Comparison of ENCODE assay signal across 8 mouse cellular contexts in genomic region chr1:95762244-95762643, GRCm38 (mm10).
A peak's percentile ranks its signal among the peaks of the same experiment; 100 is the strongest.
DNase-seq lines count a peak whose midpoint lies in the region; ATAC-seq and TF ChIP-seq lines count a peak whose summit lies in the region.

No protein-coding gene starts in this region.

- no peaks in the 10 kb centered on the region for H3K27me3 ChIP-seq in midbrain, embryonic 12.5 days
- no peaks in the 10 kb centered on the region for H3K27me3 ChIP-seq in midbrain, embryonic 16.5 days (ENCODE audit: control insufficient read depth, insufficient read depth, low read depth, low read length)
- no peaks in the 10 kb centered on the region for H3K27me3 ChIP-seq in forebrain, embryonic 11.5 days (ENCODE audit: control insufficient read depth, insufficient read depth, low read length)
- no peaks in the 10 kb centered on the region for H3K27me3 ChIP-seq in hindbrain, postnatal 0 days (ENCODE audit: insufficient read depth, low read length)

- H3K4me2 ChIP-seq in midbrain, embryonic 12.5 days (replicated peaks) = no peak overlapping the region
- no peak overlapping the region for H3K4me2 ChIP-seq in midbrain, embryonic 16.5 days (ENCODE audit: low read length)
- no peak overlapping the region for H3K4me2 ChIP-seq in forebrain, embryonic 11.5 days (ENCODE audit: low read depth, low read length, severe bottlenecking)
- H3K4me2 ChIP-seq in hindbrain, postnatal 0 days (ENCODE audit: low read depth, low read length) = no peak overlapping the region

- H3K9ac ChIP-seq in midbrain, embryonic 12.5 days (replicated peaks) = no peak overlapping the region
- H3K9ac ChIP-seq in midbrain, embryonic 16.5 days (ENCODE audit: low read depth, low read length) = no peak overlapping the region
- no peak overlapping the region for H3K9ac ChIP-seq in forebrain, embryonic 11.5 days (ENCODE audit: low read length)
- no peak overlapping the region for H3K9ac ChIP-seq in hindbrain, postnatal 0 days (replicated peaks; ENCODE audit: low read length)

- TF ChIP-seq CTCF in hindbrain, postnatal 0 days (IDR thresholded peaks at IDR 0.05; ENCODE audit: low read depth) = peak; percentile 80

- peak; percentile 59 for DNase-seq in adrenal gland, postnatal 14 days
- peak; percentile 74 for DNase-seq in forebrain, embryonic 11.5 days (ENCODE audit: low spot score)
- DNase-seq in hindbrain, postnatal 0 days (ENCODE audit: low spot score) = peak; percentile 81
- peak; percentile 59 to 82 for DNase-seq in left cerebral cortex, adult 18-20 months (ENCODE audit: low spot score in 2 of 2)
- peak; percentile 38 to 66 for DNase-seq in natural killer cell, adult 2 months (ENCODE audit: low spot score in 2 of 2)
- peak; percentile 65 for DNase-seq in thymus, postnatal 25 days

- H3K4me3 ChIP-seq in midbrain, embryonic 12.5 days = no peak overlapping the region
- no peak overlapping the region for H3K4me3 ChIP-seq in midbrain, embryonic 16.5 days (ENCODE audit: low read depth, low read length)
- H3K4me3 ChIP-seq in forebrain, embryonic 11.5 days (ENCODE audit: low read depth, low read length) = no peak overlapping the region
- no peak overlapping the region for H3K4me3 ChIP-seq in hindbrain, postnatal 0 days (ENCODE audit: low read length)

- H3K4me1 ChIP-seq in midbrain, embryonic 12.5 days = no peaks in the 10 kb centered on the region
- H3K4me1 ChIP-seq in midbrain, embryonic 16.5 days (ENCODE audit: control insufficient read depth, insufficient read depth, low read length) = no peaks in the 10 kb centered on the region
- no peaks in the 10 kb centered on the region for H3K4me1 ChIP-seq in forebrain, embryonic 11.5 days (replicated peaks; ENCODE audit: control insufficient read depth, insufficient read depth, low read length)
- no peaks in the 10 kb centered on the region for H3K4me1 ChIP-seq in hindbrain, postnatal 0 days (ENCODE audit: insufficient read depth, low read length)

- 4% methylated on average over 2 of the region's 2 CpGs for WGBS in midbrain, embryonic 12.5 days
- 5% methylated on average over 2 of the region's 2 CpGs for WGBS in midbrain, embryonic 16.5 days
- WGBS in forebrain, embryonic 11.5 days = 4% methylated on average over 2 of the region's 2 CpGs
- WGBS in hindbrain, postnatal 0 days = 6% methylated on average over 2 of the region's 2 CpGs

- ATAC-seq in midbrain, embryonic 12.5 days (ENCODE audit: low FRiP score, low read depth) = peak; percentile 70; the same call in 1 of the 2 replicates
- no peak for ATAC-seq in midbrain, embryonic 16.5 days
- ATAC-seq in forebrain, embryonic 11.5 days (replicated peaks; ENCODE audit: low FRiP score) = no peak; the same call in 1 of the 2 replicates
- ATAC-seq in hindbrain, postnatal 0 days = no peak

- no peaks in the 10 kb centered on the region for H3K9me3 ChIP-seq in midbrain, embryonic 12.5 days
- H3K9me3 ChIP-seq in midbrain, embryonic 16.5 days (replicated peaks; ENCODE audit: control insufficient read depth, low read length, poor library complexity, severe bottlenecking) = no peaks in the 10 kb centered on the region
- no peaks in the 10 kb centered on the region for H3K9me3 ChIP-seq in forebrain, embryonic 11.5 days (ENCODE audit: control insufficient read depth, low read length)
- no peaks in the 10 kb centered on the region for H3K9me3 ChIP-seq in hindbrain, postnatal 0 days (ENCODE audit: low read length)

- H3K36me3 ChIP-seq in midbrain, embryonic 12.5 days = no peaks in the 10 kb centered on the region
- H3K36me3 ChIP-seq in midbrain, embryonic 16.5 days (ENCODE audit: control insufficient read depth, insufficient read depth, low read length) = no peaks in the 10 kb centered on the region
- H3K36me3 ChIP-seq in forebrain, embryonic 11.5 days (ENCODE audit: control insufficient read depth, insufficient read depth, low read length) = no peaks in the 10 kb centered on the region
- no peaks in the 10 kb centered on the region for H3K36me3 ChIP-seq in hindbrain, postnatal 0 days (ENCODE audit: insufficient read depth, low read length)

- no peak overlapping the region for H3K27ac ChIP-seq in midbrain, embryonic 12.5 days (replicated peaks)
- no peak overlapping the region for H3K27ac ChIP-seq in midbrain, embryonic 16.5 days (ENCODE audit: low read length)
- H3K27ac ChIP-seq in forebrain, embryonic 11.5 days (ENCODE audit: low read depth, low read length) = no peak overlapping the region
- H3K27ac ChIP-seq in hindbrain, postnatal 0 days = no peak overlapping the region
